Mouse (Mus musculus): ENCODE data around the gene Wdfy3. TPM values are rescaled to one million over a fixed set of nuclear protein-coding genes. Genes with fewer than 3 reads are reported as not detected.
A peak's percentile ranks its signal among the peaks of the same experiment; 100 is the strongest.

Wdfy3 gene
- polyA plus RNA-seq, 1 experiment = not detected

DNA sequence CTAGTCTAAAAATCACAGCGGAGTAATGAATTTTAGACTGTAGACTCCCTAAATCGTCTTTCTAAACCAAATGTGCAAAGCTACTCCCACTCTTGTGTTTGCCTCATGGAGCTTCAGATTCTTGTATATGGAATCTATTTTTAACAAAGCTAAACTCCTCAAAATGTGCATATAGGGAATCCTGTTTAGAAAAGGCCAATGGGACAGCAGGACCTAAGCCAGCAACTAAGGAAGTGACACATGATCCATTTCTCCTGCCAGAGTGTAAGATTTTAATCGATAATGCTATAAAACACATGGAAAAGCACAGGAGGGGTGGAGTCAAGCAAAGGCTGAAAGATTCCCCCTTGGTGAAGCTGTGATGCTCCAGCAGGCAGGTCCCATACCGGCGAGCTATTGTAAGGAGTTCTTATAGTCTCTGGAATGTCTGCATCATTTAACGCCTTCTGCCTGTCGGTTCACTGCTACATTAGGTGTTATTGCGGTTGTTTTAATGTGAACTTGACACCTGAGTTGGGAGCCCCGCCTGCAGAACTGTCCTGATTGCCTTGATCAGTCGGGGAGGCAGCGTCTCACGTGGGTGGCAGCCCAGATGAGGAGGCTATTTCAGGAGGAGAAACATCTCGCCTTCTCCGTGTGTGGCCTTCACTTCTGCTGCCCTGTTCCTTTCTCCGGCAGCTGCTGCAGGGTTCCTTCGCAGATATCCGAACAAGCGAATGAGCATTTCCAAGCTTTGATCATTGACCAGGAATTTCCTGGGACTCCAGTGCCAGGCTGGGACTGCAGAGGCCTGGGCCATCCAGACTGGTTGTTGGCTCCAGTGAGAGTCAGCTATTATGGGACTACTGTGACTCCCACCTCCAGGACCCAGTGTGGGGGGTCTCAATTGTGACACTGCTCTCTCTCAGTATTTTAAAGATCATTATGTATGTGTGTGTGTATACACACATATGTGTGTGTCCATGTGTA is 15.3 kb upstream of the Wdfy3 start:
- H3K27ac ChIP-seq (ENCODE audit: insufficient read depth, low read depth, low read length) = peak overlapping the region; percentile 14; the same call in 1 of the 2 replicates
- 35% methylated on average over 18 of the region's 18 CpGs for WGBS
- H3K4me1 ChIP-seq (ENCODE audit: control insufficient read depth, insufficient read depth, low read length) = peaks cover 7% of the 10 kb centered on the region
- no peak overlapping the region for H3K4me3 ChIP-seq (ENCODE audit: insufficient read depth, low read depth, low read length)
- TF ChIP-seq POLR2A (IDR thresholded peaks at IDR 0.05; ENCODE audit: insufficient read depth, low read depth, low read length) = no peak

DNA sequence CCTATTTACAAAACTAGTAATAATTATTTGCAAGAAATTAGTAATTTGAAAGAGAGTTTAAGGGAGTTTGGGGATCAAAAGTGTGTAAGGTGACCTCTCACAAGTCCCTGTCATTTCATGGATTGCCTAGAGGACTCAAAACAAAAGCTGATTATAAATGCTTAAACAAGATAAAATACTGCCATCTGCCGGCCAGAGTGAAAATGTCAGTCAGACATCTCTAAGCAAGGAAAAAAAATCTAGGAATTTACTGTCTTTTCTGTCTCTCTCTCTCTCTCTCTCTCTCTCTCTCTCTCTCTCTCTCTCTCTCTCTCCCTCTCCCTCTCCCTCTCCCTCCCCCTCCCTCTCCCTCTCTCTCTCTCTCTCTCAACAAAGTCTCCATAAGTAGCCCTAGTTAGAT is 4.4 kb upstream of the Wdfy3 start:
- TF ChIP-seq POLR2A (IDR thresholded peaks at IDR 0.05; ENCODE audit: insufficient read depth, low read depth, low read length) (no peak), CTCF (IDR thresholded peaks at IDR 0.05; ENCODE audit: insufficient read depth, low read depth, low read length) (no peak)
- peaks cover 8% of the 10 kb centered on the region for H3K4me1 ChIP-seq (ENCODE audit: control insufficient read depth, insufficient read depth, low read length)
- no peak overlapping the region for H3K4me3 ChIP-seq (ENCODE audit: insufficient read depth, low read depth, low read length)
- no peak overlapping the region for H3K27ac ChIP-seq (ENCODE audit: insufficient read depth, low read depth, low read length)
- 3% methylated on average over 1 of the region's 1 CpGs for WGBS

DNA sequence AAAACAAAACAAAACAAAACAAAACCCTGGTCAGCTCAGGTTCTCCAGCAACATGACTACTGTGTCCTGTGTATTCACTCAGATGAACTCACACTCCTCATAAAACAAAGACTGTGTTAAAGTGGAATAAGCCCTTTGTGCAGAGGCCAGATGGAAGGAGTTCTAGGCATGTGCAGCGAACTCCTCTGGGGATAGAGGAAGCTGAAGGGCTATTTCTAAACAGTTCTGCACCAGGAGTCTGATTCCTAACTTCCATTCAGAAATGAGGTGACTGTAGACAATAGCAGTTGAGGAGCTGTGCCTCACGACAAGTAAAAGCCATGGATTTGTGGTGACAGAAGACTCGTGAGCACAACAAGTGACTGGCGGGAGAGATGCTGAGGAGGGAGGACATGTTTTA is 2.3 kb upstream of the Wdfy3 start:
- Histone ChIP-seq H3K4me1 (ENCODE audit: control insufficient read depth, insufficient read depth, low read length) (peaks cover 12% of the 10 kb centered on the region), H3K4me3 (ENCODE audit: insufficient read depth, low read depth, low read length) (no peak overlapping the region), H3K27ac (ENCODE audit: insufficient read depth, low read depth, low read length) (no peak overlapping the region)
- 71% methylated on average over 4 of the region's 4 CpGs for WGBS
- TF ChIP-seq CTCF (IDR thresholded peaks at IDR 0.05; ENCODE audit: insufficient read depth, low read depth, low read length) (no peak), POLR2A (IDR thresholded peaks at IDR 0.05; ENCODE audit: insufficient read depth, low read depth, low read length) (no peak)

DNA sequence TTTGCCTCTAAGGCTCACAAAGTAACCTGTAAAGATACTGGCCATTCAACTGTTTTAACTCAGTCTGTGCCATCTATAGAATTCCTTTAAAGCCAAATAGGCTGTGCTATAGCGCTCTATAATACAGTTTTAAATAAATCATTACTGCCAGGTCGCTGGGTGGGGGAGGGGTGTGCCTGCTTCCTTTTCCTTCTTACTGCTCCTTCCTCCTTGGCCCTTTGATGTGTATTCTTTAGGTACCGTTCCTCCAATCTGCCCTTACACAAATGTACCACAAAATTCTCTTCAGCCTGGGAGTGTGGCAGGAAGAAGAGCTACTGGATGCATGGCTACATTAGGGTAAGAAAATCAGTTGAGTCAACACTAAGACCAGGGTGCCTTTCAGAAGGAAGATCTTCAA is 1.5 kb upstream of the Wdfy3 start:
- Histone ChIP-seq H3K4me1 (ENCODE audit: control insufficient read depth, insufficient read depth, low read length) (peaks cover 14% of the 10 kb centered on the region), H3K27ac (ENCODE audit: insufficient read depth, low read depth, low read length) (no peak overlapping the region), H3K4me3 (ENCODE audit: insufficient read depth, low read depth, low read length) (no peak overlapping the region)
- 77% methylated on average over 3 of the region's 3 CpGs for WGBS
- TF ChIP-seq POLR2A (IDR thresholded peaks at IDR 0.05; ENCODE audit: insufficient read depth, low read depth, low read length) = no peak
- TF ChIP-seq CTCF (IDR thresholded peaks at IDR 0.05; ENCODE audit: insufficient read depth, low read depth, low read length) = no peak

DNA sequence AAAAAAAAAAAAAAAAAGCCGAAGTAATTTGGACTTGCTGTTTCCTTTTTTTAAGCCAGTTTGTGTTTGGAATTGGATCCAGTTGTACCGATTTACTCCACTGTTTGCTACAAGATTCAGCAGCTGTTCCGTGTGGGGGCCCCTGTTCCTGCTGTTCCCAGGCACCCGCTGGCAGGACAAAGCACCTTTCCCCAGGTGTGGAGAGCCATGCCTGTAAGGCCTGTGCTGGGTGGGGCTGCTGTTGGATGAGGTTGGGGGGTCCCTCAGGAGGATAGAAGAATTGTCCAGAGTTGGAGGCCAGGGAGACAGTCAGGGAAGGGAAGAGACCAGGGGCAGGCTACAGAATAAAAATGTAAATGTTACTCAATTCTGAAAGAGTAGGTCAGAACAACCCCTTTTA is 1.1 kb upstream of the Wdfy3 start:
- Histone ChIP-seq H3K4me3 (ENCODE audit: insufficient read depth, low read depth, low read length) (no peak overlapping the region), H3K4me1 (ENCODE audit: control insufficient read depth, insufficient read depth, low read length) (peaks cover 14% of the 10 kb centered on the region), H3K27ac (ENCODE audit: insufficient read depth, low read depth, low read length) (no peak overlapping the region)
- 40% methylated on average over 4 of the region's 4 CpGs for WGBS
- TF ChIP-seq CTCF (IDR thresholded peaks at IDR 0.05; ENCODE audit: insufficient read depth, low read depth, low read length) (no peak), POLR2A (IDR thresholded peaks at IDR 0.05; ENCODE audit: insufficient read depth, low read depth, low read length) (no peak)

DNA sequence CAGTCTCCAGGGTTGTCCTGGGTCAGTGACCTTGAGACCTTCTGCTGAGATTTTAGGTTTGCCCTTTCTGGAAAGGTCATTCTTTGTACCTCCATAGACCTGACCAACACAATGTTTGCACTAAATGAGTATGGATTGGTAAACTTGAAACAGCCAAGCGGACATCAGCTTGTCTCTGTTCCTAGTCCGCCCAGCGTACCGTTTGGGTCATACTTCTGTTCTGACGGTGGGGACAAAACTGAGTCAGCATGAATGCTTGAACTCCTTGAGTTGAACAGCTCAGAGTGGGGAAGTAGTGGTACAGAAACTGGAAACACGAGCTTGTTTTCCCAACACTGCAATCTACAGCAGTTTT is 670 bp upstream of the Wdfy3 start:
- WGBS = 18% methylated on average over 6 of the region's 6 CpGs
- H3K4me3 ChIP-seq (ENCODE audit: insufficient read depth, low read depth, low read length) = peak overlapping the region; percentile 100
- H3K4me1 ChIP-seq (ENCODE audit: control insufficient read depth, insufficient read depth, low read length) = peaks cover 14% of the 10 kb centered on the region

DNA sequence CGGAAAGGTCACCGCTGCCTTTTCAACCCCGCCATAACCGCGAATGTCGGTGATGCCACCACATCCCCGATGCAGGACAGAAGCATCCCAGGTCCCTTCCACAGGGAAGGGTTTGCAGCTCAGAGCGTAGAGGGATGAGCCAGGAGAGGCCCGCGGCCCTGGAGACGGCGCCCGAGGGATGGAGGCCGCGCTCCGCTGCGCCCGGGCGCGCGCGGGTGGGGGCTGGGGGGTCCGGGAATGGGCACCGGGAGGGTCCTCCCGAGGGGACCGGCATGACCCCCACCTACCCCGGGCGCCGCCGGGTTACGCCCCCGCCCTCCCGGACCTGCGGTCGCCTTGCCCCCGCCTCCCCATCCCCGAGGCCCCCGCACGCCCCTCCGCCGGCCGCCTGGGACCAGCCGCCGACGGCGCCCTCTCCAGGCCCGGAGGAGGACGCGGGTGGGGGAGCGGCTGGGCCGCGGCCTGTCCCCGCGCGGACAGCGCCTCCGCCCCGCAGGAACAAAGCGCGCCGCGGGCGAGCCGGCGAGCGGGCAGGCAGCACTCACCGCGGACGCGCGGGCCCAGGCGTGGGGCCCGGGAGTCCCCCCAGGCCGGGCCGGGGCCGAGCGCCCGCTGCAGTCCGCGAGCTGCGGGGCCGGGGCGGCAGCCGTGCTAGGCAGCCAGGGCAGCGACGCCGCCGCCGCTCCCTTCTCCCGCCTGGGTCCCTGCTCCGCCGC is 512 bp downstream of the Wdfy3 start:
- 1% methylated on average over 83 of the region's 92 CpGs for WGBS
- H3K27ac ChIP-seq (ENCODE audit: insufficient read depth, low read depth, low read length) = peak overlapping the region; percentile 95
- no peak for TF ChIP-seq POLR2A (IDR thresholded peaks at IDR 0.05; ENCODE audit: insufficient read depth, low read depth, low read length)
- TF ChIP-seq CTCF (IDR thresholded peaks at IDR 0.05; ENCODE audit: insufficient read depth, low read depth, low read length) = no peak
- peaks cover 14% of the 10 kb centered on the region for H3K4me1 ChIP-seq (ENCODE audit: control insufficient read depth, insufficient read depth, low read length)
- peak overlapping the region; percentile 100 for H3K4me3 ChIP-seq (ENCODE audit: insufficient read depth, low read depth, low read length)

More for the DNA sequence above, 670 bp upstream of the Wdfy3 start:
- peak overlapping the region; percentile 95 for H3K27ac ChIP-seq (ENCODE audit: insufficient read depth, low read depth, low read length)
- TF ChIP-seq CTCF (IDR thresholded peaks at IDR 0.05; ENCODE audit: insufficient read depth, low read depth, low read length) (no peak), POLR2A (IDR thresholded peaks at IDR 0.05; ENCODE audit: insufficient read depth, low read depth, low read length) (no peak)

DNA sequence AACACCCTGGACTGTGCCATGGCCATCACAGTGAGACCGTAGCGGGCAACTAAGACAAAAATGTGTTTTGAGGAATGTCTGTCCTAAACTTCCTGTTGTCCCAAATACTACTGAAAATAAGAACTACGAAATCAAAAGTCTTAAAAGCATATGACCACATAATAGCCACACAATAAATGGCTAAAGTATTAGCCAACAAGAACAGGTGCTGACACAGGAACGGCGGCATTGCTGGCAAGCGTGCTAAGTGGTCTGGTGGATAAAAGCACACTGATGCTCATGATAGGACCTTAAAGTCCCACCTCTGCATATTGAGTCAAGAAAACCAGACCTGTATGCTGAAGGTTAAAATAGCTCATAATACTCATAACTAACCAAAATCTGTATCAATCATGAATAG is 3.3 kb downstream of the Wdfy3 start:
- no peak overlapping the region for H3K27ac ChIP-seq (ENCODE audit: insufficient read depth, low read depth, low read length)
- peaks cover 20% of the 10 kb centered on the region for H3K4me1 ChIP-seq (ENCODE audit: control insufficient read depth, insufficient read depth, low read length)
- WGBS = 84% methylated on average over 6 of the region's 6 CpGs
- no peak overlapping the region for H3K4me3 ChIP-seq (ENCODE audit: insufficient read depth, low read depth, low read length)
- TF ChIP-seq POLR2A (IDR thresholded peaks at IDR 0.05; ENCODE audit: insufficient read depth, low read depth, low read length) (no peak), CTCF (IDR thresholded peaks at IDR 0.05; ENCODE audit: insufficient read depth, low read depth, low read length) (no peak)

Measured in olfactory bulb, adult 2 months (tissue).